Mouse (Mus musculus): ENCODE measurements around the gene Tatdn2. TPM values are rescaled to one million over a fixed set of nuclear protein-coding genes. Genes with fewer than 3 reads are reported as not detected.

Tatdn2 gene
- total and polyA plus RNA-seq, 3 experiments = 17.3 to 71.9 (median 66.7) TPM

- Histone ChIP-seq H3K4me3 (no peak overlapping the region), H3K27me3 (ENCODE audit: control insufficient read depth, insufficient read depth, low read length) (no peaks in the 10 kb centered on the region), H3K4me1 (ENCODE audit: control insufficient read depth, insufficient read depth, low read length) (no peaks in the 10 kb centered on the region), H3K79me2 (replicated peaks; ENCODE audit: control insufficient read depth, insufficient read depth, low read length) (no peaks in the 10 kb centered on the region), H3K9ac (ENCODE audit: low read depth, low read length) (no peak overlapping the region), H3K36me3 (ENCODE audit: control insufficient read depth, insufficient read depth, low read length) (peaks cover under 1% of the 10 kb centered on the region; the same call in 1 of the 2 replicates), H3K27ac (no peak overlapping the region)
- TF ChIP-seq CTCF (IDR thresholded peaks at IDR 0.05) (no peak), EP300 (IDR thresholded peaks at IDR 0.05; ENCODE audit: insufficient read depth, low read depth, low read length) (no peak), POLR2A (IDR thresholded peaks at IDR 0.05; ENCODE audit: insufficient read depth, low read depth, low read length) (no peak)
- no peak for DNase-seq
- intact Hi-C loops (cut with DNase I) = no loop called here
- WGBS = 72% methylated on average over 4 of the region's 4 CpGs
Observed at GRCm38 (mm10) chr6:113721061-113721460, 24.2 kb downstream of the Tatdn2 start.

- TF ChIP-seq CTCF (IDR thresholded peaks at IDR 0.05) (no peak), EP300 (IDR thresholded peaks at IDR 0.05; ENCODE audit: insufficient read depth, low read depth, low read length) (no peak), POLR2A (IDR thresholded peaks at IDR 0.05; ENCODE audit: insufficient read depth, low read depth, low read length) (no peak)
- Histone ChIP-seq H3K9ac (ENCODE audit: low read depth, low read length) (no peak overlapping the region), H3K27me3 (ENCODE audit: control insufficient read depth, insufficient read depth, low read length) (no peaks in the 10 kb centered on the region), H3K27ac (no peak overlapping the region), H3K4me3 (no peak overlapping the region), H3K79me2 (replicated peaks; ENCODE audit: control insufficient read depth, insufficient read depth, low read length) (peaks cover 2% of the 10 kb centered on the region; the same call in 1 of the 2 replicates), H3K4me1 (ENCODE audit: control insufficient read depth, insufficient read depth, low read length) (no peaks in the 10 kb centered on the region), H3K36me3 (ENCODE audit: control insufficient read depth, insufficient read depth, low read length) (peaks cover 5% of the 10 kb centered on the region)
- intact Hi-C loops (cut with DNase I) = no loop called here
- no peak for DNase-seq
- WGBS = 82% methylated on average over 7 of the region's 7 CpGs
Observed at GRCm38 (mm10) chr6:113728181-113728580, 31.3 kb downstream of the Tatdn2 start.

- Histone ChIP-seq H3K27ac (no peak overlapping the region), H3K4me3 (no peak overlapping the region), H3K79me2 (replicated peaks; ENCODE audit: control insufficient read depth, insufficient read depth, low read length) (peaks cover 2% of the 10 kb centered on the region; the same call in 1 of the 2 replicates), H3K4me1 (ENCODE audit: control insufficient read depth, insufficient read depth, low read length) (no peaks in the 10 kb centered on the region), H3K9ac (ENCODE audit: low read depth, low read length) (no peak overlapping the region), H3K27me3 (ENCODE audit: control insufficient read depth, insufficient read depth, low read length) (no peaks in the 10 kb centered on the region), H3K36me3 (ENCODE audit: control insufficient read depth, insufficient read depth, low read length) (peaks cover 10% of the 10 kb centered on the region)
- TF ChIP-seq POLR2A (IDR thresholded peaks at IDR 0.05; ENCODE audit: insufficient read depth, low read depth, low read length) (no peak), CTCF (IDR thresholded peaks at IDR 0.05) (no peak), EP300 (IDR thresholded peaks at IDR 0.05; ENCODE audit: insufficient read depth, low read depth, low read length) (no peak)
- intact Hi-C loops (cut with DNase I) = no loop called here
- no peak for DNase-seq
- 84% methylated on average over 3 of the region's 3 CpGs for WGBS
Observed at GRCm38 (mm10) chr6:113731296-113731695, 34.4 kb downstream of the Tatdn2 start.

GRCm38 (mm10) chr6:113737318-113738046, 40.6 kb downstream of the Tatdn2 start:
- intact Hi-C loops (cut with DNase I) = no loop called here
- H3K9ac ChIP-seq (ENCODE audit: low read depth, low read length) = no peak overlapping the region
- 80% methylated on average over 9 of the region's 9 CpGs for WGBS
- no peaks in the 10 kb centered on the region for H3K4me1 ChIP-seq (ENCODE audit: control insufficient read depth, insufficient read depth, low read length)
- TF ChIP-seq CTCF (IDR thresholded peaks at IDR 0.05) (no peak), POLR2A (IDR thresholded peaks at IDR 0.05; ENCODE audit: insufficient read depth, low read depth, low read length) (no peak)
- H3K27me3 ChIP-seq (ENCODE audit: control insufficient read depth, insufficient read depth, low read length) = no peaks in the 10 kb centered on the region
- peaks cover 9% of the 10 kb centered on the region; the same call in 1 of the 2 replicates for H3K36me3 ChIP-seq (ENCODE audit: control insufficient read depth, insufficient read depth, low read length)
- H3K27ac ChIP-seq = no peak overlapping the region
- H3K4me3 ChIP-seq = no peak overlapping the region
- peaks cover 6% of the 10 kb centered on the region for H3K79me2 ChIP-seq (replicated peaks; ENCODE audit: control insufficient read depth, insufficient read depth, low read length)
- DNase-seq = no peak

- H3K27ac ChIP-seq = peak within 1 kb of the TSS; percentile 80
- peaks cover 6% of the 10 kb centered on the region for H3K79me2 ChIP-seq (replicated peaks; ENCODE audit: control insufficient read depth, insufficient read depth, low read length)
- H3K9ac ChIP-seq (ENCODE audit: low read depth, low read length) = peak within 1 kb of the TSS; percentile 85
- no peaks in the 10 kb centered on the region for H3K4me1 ChIP-seq (ENCODE audit: control insufficient read depth, insufficient read depth, low read length)
- intact Hi-C loops (cut with DNase I) = loop anchor here (5.0 kb wide), 1 partner anchor 43 kb away; the partner anchor contains the start of gene Tatdn2
- TF ChIP-seq POLR2A (IDR thresholded peaks at IDR 0.05; ENCODE audit: insufficient read depth, low read depth, low read length) (peak; percentile 92), EP300 (IDR thresholded peaks at IDR 0.05; ENCODE audit: insufficient read depth, low read depth, low read length) (peak; percentile 63; the same call in 1 of the 2 replicates), CTCF (IDR thresholded peaks at IDR 0.05) (no peak)
- H3K36me3 ChIP-seq (ENCODE audit: control insufficient read depth, insufficient read depth, low read length) = peaks cover 6% of the 10 kb centered on the region; the same call in 1 of the 2 replicates
- DNase-seq = peak; percentile 87 to 92
- 6% methylated on average over 41 of the region's 41 CpGs for WGBS
- peak within 1 kb of the TSS; percentile 78 for H3K4me3 ChIP-seq
- no peaks in the 10 kb centered on the region for H3K27me3 ChIP-seq (ENCODE audit: control insufficient read depth, insufficient read depth, low read length)
Observed at GRCm38 (mm10) chr6:113740236-113741217, 43.7 kb downstream of the Tatdn2 start, which contains the start of gene Sec13. Sec13 (minus strand) TSS chr6:113740743.
